Mouse (Mus musculus) embryonic fibroblast, embryonic 13.5 days (primary cell): ENCODE results near the gene Sirt4.

Source experiments
- CTCF ChIP-seq: IDR thresholded peaks from 2 replicates; pipeline ENCODE4 v1.5.1; 2011; ENCODE audit warnings: mild to moderate bottlenecking, control low read depth, low read length, moderate library complexity, borderline replicate concordance; ENCODE audit not compliant: insufficient read depth
- POLR2A ChIP-seq: IDR thresholded peaks from 2 replicates; pipeline ENCODE4 v1.6.1; 2011; ENCODE audit warnings: low read depth, mild to moderate bottlenecking, control low read depth, low read length, moderate library complexity

DNA sequence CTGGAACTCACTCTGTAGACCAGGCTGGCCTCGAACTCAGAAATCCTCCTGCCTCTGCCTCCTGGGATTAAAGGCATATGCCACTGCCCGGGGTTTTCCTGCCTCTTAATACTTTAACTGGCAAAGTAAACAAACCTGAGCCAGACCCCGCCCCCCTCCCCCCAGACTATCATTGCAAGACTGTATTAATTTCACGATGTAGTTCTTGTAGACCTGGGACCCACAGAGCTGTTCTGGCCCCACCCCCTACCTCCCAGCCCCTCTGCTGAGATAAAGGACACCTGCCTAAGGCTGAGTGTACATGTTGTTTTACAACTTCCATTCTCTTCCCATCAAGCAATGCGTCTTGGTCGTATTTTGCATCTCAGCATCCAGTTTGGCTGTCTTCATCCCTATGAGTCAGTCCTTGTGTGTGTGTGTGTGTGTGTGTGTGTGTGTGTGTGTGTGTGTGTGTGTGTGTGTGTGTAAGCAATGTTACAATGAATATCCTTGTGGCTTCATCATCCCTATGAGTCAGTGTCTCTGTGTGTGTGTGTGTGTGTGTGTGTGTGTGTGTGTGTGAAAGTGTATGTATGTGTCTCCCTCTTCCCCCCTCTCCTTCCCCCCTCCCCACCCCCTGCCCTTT is 8.3 kb upstream of the Sirt4 start:
- TF ChIP-seq CTCF (no peak), POLR2A (peak; percentile 39; the same call in 1 of the 2 replicates)
